Mouse (Mus musculus): Measurements from ENCODE around the gene Pgap1. TPM values are rescaled to one million over a fixed set of nuclear protein-coding genes. Genes with fewer than 3 reads are reported as not detected.

The Pgap1 gene
- polyA plus RNA-seq, 1 experiment from 2014 or later, result 12.4 TPM

DNA sequence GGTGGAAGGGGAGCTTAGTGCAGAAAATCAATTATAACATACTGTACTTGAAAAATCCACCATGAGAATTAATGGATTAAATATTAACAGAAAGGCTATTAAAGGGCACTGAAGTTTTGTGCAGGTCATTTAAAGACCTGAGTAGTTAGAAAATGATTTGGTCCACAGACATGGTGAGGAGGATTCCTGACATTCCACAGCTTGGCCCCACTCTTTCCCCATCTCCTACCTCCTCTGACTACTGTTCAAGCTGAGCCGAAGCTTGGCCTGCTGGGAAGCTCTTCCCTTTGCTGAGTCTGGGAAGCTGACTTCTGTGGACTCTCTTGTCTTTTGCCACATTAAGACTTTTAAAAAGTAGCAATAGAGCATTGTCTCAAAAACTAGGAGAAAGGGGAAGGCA is 61.2 kb downstream of the Pgap1 start:
- Histone ChIP-seq H3K27ac (no peak overlapping the region), H3K27me3 (replicated peaks) (no peaks in the 10 kb centered on the region), H3K4me2 (replicated peaks) (no peak overlapping the region), H3K9me3 (no peaks in the 10 kb centered on the region), H3K4me1 (no peaks in the 10 kb centered on the region), H3K9ac (no peak overlapping the region), H3K4me3 (no peak overlapping the region), H3K36me3 (peaks cover 4% of the 10 kb centered on the region; the same call in 1 of the 2 replicates)
- no peak for ATAC-seq (ENCODE audit: low FRiP score, low read depth)
- 94% methylated on average over 1 of the region's 1 CpGs for WGBS

DNA sequence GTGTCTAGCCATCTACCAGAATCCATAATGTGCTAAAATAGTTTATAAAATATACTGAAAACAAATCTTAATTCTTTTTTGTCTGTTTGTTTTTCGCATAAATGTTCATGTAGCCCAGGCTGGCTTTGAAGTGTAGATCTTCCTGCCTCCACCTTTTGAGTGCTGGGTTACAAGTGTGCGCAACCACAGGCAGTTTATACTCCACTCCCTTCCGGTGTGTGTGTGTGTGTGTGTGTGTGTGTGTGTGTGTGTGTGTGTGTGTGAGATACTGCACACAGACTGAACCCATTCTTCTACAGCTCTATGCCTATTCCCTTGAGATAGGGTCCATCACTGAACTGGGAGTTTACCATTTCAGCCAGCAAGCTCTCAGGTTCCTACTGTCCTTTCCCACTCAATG is 64.0 kb downstream of the Pgap1 start:
- Histone ChIP-seq H3K4me3 (no peak overlapping the region), H3K36me3 (peaks cover 9% of the 10 kb centered on the region; the same call in 1 of the 2 replicates), H3K27me3 (replicated peaks) (no peaks in the 10 kb centered on the region), H3K4me2 (replicated peaks) (no peak overlapping the region), H3K9me3 (no peaks in the 10 kb centered on the region), H3K4me1 (no peaks in the 10 kb centered on the region), H3K9ac (no peak overlapping the region), H3K27ac (no peak overlapping the region)
- ATAC-seq (ENCODE audit: low FRiP score, low read depth), result no peak
- WGBS, result 97% methylated on average over 3 of the region's 3 CpGs

DNA sequence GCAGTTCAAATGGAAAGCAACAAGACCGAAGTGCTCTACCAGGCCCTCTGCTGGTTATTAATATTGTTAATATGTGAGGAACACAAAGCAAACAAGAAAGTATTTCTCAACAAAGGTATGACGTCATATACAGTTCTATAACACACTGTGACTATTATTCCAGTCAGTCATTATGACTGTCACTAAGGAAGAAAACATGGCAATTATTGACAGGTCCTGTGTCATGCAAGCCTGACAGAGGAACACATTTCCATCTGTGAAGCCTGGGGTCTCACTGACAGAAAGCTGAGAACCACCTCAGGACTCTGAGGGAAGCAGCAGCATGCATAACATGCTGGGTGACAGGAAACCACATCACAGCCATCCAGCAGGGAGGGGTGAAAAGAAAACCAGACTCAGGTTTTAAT is 65.0 kb downstream of the Pgap1 start:
- 87% methylated on average over 2 of the region's 2 CpGs for WGBS
- Histone ChIP-seq H3K4me2 (replicated peaks) (no peak overlapping the region), H3K4me1 (no peaks in the 10 kb centered on the region), H3K27ac (no peak overlapping the region), H3K36me3 (peaks cover 17% of the 10 kb centered on the region), H3K27me3 (replicated peaks) (no peaks in the 10 kb centered on the region), H3K9ac (no peak overlapping the region), H3K9me3 (no peaks in the 10 kb centered on the region), H3K4me3 (no peak overlapping the region)
- ATAC-seq (ENCODE audit: low FRiP score, low read depth), result no peak

DNA sequence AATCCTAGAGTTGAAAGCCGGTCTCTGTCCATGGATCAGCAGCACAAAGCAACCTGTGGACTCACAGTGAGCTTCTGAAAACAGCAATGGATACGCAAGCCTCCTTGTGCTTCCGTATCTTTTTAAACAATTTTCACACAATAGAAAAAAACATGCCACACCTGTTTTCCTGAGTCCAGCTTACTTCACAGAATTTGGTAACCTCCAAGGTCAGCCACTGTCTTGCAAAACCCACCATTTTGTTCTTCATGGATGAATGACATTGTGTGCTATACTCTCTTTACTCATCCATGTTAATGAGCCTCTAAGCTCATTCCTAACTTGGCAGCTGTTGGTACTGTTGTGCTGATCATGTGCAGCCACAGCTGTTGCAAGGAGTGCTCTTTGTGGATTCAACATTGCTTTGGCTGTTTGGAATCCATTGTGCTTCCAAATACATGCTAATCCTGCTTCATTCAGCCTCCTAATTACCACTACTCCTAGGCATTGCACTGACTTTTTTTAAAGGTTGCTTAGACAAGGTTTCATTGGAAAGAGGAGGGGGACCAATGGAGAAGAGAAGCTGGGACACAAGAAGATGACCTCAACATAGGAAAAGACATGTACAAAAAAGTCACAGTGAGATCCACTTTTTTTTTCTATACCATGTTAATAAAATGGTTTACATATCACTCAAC is 72.6 kb downstream of the Pgap1 start:
- no peak for ATAC-seq (ENCODE audit: low FRiP score, low read depth)
- no peaks in the 10 kb centered on the region for H3K4me1 ChIP-seq

DNA sequence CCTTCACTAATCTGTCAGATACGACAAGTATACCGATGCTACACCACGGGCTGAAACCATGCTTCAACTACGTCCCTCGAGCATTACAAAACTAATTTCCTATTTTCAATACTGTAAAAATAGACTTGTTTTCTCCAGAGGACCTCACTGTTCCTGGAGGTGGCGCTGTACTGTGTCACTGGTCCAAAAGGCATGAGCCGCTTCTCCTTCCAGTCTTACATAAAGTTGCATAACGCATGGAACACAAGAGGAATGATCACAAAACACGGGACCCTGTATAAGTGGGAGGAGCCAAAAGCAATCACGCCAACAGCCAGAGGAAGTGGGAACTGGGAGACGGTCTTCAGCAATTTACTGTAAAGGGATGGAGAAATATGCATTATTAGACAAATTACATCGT is 77.0 kb downstream of the Pgap1 start:
- ATAC-seq (ENCODE audit: low FRiP score, low read depth), result no peak
- 94% methylated on average over 12 of the region's 12 CpGs for WGBS
- no peak overlapping the region for H3K27ac ChIP-seq
- H3K27me3 ChIP-seq (replicated peaks), result no peaks in the 10 kb centered on the region
- no peaks in the 10 kb centered on the region for H3K4me1 ChIP-seq
- H3K36me3 ChIP-seq, result peaks cover 18% of the 10 kb centered on the region
- no peak overlapping the region for H3K4me2 ChIP-seq (replicated peaks)
- H3K9me3 ChIP-seq, result no peaks in the 10 kb centered on the region
- H3K4me3 ChIP-seq, result no peak overlapping the region
- H3K9ac ChIP-seq, result no peak overlapping the region

More for the DNA sequence above, 72.6 kb downstream of the Pgap1 start:
- Histone ChIP-seq H3K27me3 (replicated peaks) (no peaks in the 10 kb centered on the region), H3K4me2 (replicated peaks) (no peak overlapping the region), H3K9me3 (no peaks in the 10 kb centered on the region), H3K9ac (no peak overlapping the region), H3K36me3 (peaks cover 27% of the 10 kb centered on the region), H3K27ac (no peak overlapping the region), H3K4me3 (no peak overlapping the region)
- 91% methylated on average over 3 of the region's 3 CpGs for WGBS

DNA sequence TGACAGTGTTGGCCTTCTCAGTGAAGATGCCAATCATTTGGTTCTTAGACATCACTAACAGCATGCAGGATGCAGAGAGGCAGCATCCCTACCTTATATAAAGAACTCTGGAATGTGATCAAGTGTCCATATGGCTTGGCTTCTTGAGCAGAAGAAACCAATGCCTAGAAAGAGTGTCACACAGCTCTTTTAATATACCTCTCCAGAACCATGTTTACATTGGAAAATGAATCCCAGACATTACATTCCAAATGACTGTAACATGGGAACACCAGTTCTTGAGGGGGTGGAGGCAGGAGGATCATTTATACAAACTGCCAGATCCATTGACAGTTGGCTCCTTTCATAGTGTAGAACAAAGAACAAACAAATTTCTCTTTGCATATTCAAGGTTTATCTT is 88.8 kb downstream of the Pgap1 start:
- no peak overlapping the region for H3K27ac ChIP-seq
- no peak overlapping the region for H3K4me3 ChIP-seq
- H3K36me3 ChIP-seq, result no peaks in the 10 kb centered on the region
- no peaks in the 10 kb centered on the region for H3K27me3 ChIP-seq (replicated peaks)
- H3K9me3 ChIP-seq, result no peaks in the 10 kb centered on the region
- H3K4me1 ChIP-seq, result no peaks in the 10 kb centered on the region
- no peak for ATAC-seq (ENCODE audit: low FRiP score, low read depth)
- H3K9ac ChIP-seq, result no peak overlapping the region
- no peak overlapping the region for H3K4me2 ChIP-seq (replicated peaks)

DNA sequence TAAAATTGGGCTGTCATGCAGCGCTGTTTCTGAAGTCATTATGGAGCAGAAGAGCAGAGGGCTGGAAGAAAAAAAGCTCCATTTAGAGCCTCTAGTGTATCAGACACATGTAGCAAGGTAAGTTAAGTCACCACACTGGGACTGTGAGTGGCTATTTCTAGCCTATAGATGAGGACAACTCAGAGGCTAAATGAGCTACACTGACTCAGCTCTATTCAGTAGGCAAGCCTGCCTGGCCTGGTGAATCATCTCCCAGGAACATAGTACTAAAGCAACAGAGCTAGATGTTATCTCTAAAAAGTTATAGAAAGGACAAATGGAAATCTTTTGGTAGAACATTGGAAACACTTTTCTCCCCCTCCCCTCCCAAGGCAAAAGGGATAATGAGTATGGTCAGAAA is 90.1 kb downstream of the Pgap1 start:
- H3K4me2 ChIP-seq (replicated peaks), result no peak overlapping the region
- 97% methylated on average over 1 of the region's 1 CpGs for WGBS
- no peaks in the 10 kb centered on the region for H3K4me1 ChIP-seq
- no peak for ATAC-seq (ENCODE audit: low FRiP score, low read depth)
- no peaks in the 10 kb centered on the region for H3K27me3 ChIP-seq (replicated peaks)
- H3K9me3 ChIP-seq, result no peaks in the 10 kb centered on the region
- H3K4me3 ChIP-seq, result no peak overlapping the region
- no peak overlapping the region for H3K27ac ChIP-seq
- no peaks in the 10 kb centered on the region for H3K36me3 ChIP-seq
- H3K9ac ChIP-seq, result no peak overlapping the region

DNA sequence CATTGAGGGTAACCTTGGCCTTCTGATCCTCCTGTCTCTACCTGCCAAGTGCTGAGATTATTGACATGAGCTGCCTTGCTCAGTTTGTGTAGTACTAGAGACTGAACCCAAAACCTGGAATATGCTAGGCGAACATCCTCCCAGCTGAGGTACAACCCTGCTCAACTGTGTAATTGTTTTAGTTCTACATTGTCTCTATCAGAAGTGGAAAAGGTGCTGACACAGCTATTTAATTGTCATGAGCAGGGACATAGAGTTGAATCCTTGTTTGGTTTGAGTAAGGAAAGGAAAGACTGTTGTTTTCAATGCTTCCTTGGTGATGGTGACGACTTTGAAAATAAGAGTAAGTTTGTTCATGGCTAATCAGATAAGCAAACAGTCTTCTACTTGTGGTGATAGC is 105.4 kb downstream of the Pgap1 start:
- Histone ChIP-seq H3K9me3 (no peaks in the 10 kb centered on the region), H3K27ac (no peak overlapping the region), H3K27me3 (replicated peaks) (no peaks in the 10 kb centered on the region), H3K9ac (no peak overlapping the region), H3K4me3 (no peak overlapping the region), H3K4me1 (no peaks in the 10 kb centered on the region), H3K36me3 (no peaks in the 10 kb centered on the region), H3K4me2 (replicated peaks) (no peak overlapping the region)
- WGBS, result 87% methylated on average over 2 of the region's 2 CpGs
- ATAC-seq (ENCODE audit: low FRiP score, low read depth), result no peak

DNA sequence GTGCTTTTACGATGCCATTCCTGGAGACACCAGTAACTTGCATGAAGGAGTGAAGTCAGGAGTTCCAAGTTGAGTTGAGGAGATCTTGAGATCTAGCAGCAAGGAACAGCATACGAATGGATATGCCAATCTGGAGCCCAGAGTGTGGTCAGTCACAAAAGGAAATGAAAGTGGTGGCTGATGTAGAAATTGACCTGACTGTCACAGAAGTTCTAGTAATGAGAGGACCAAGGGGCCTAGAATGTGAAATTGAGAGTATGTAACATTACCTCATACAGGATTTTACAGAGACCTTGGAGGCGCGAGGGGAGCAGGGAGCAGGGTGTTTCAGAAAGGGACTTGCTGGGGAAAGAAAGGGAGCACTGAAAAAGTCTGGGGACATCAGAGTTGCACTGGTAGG is 108.7 kb downstream of the Pgap1 start:
- no peak overlapping the region for H3K27ac ChIP-seq
- no peaks in the 10 kb centered on the region for H3K36me3 ChIP-seq
- no peak overlapping the region for H3K4me3 ChIP-seq
- WGBS, result 82% methylated on average over 4 of the region's 4 CpGs
- ATAC-seq (ENCODE audit: low FRiP score, low read depth), result no peak
- no peaks in the 10 kb centered on the region for H3K27me3 ChIP-seq (replicated peaks)
- no peaks in the 10 kb centered on the region for H3K4me1 ChIP-seq
- no peaks in the 10 kb centered on the region for H3K9me3 ChIP-seq
- no peak overlapping the region for H3K9ac ChIP-seq
- H3K4me2 ChIP-seq (replicated peaks), result no peak overlapping the region

DNA sequence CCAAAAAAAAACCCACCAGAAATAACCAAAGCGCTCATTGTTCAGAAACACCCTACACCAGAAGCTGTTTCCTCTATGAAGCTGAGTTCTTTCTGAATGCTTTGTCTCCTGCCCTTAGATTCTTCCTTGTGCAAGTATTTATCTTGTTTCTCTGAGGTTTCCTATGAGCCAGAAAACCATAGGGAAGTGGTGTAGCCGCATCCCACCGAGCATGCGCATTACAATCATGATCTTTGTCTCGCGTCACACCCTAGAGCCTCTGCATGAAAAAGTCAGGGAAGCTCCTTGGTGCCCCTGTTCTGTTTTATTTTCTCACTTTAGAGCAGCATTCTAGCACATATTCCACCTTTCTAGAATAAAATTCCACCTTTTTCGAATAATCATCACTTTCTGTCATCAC is 113.8 kb downstream of the Pgap1 start:
- ATAC-seq (ENCODE audit: low FRiP score, low read depth), result no peak
- Histone ChIP-seq H3K27me3 (replicated peaks) (no peaks in the 10 kb centered on the region), H3K4me2 (replicated peaks) (no peak overlapping the region)

DNA sequence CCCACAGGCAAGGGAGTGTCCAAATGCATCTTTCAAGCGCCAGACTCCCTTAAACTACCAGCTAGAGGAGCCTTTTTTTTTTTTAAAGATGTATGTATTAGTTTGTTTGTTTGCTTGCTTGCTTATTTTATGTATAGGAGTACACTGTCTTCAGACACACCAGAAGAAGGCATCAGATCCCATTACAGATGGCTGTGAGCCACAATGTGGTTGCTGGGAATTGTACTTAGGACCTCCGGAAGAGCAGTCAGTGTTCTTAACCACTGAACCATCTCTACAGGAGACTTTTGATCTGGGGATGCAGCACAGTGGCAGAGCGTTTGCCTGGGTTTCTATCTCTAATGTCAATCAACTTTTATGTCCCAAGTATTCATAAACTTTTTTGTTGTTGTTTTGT is 118.4 kb downstream of the Pgap1 start:
- peaks cover 6% of the 10 kb centered on the region for H3K4me1 ChIP-seq
- H3K9ac ChIP-seq, result peak overlapping the region; percentile 78
- no peak overlapping the region for H3K27ac ChIP-seq
- H3K9me3 ChIP-seq, result no peaks in the 10 kb centered on the region
- peak; percentile 31; the same call in 1 of the 2 replicates for ATAC-seq (ENCODE audit: low FRiP score, low read depth)
- no peaks in the 10 kb centered on the region for H3K27me3 ChIP-seq (replicated peaks)
- H3K4me3 ChIP-seq, result peak overlapping the region; percentile 75
- H3K4me2 ChIP-seq (replicated peaks), result peak overlapping the region; percentile 82
- peaks cover 3% of the 10 kb centered on the region; the same call in 1 of the 2 replicates for H3K36me3 ChIP-seq
- 52% methylated on average over 3 of the region's 3 CpGs for WGBS

More for the DNA sequence above, 113.8 kb downstream of the Pgap1 start:
- H3K9me3 ChIP-seq, result no peaks in the 10 kb centered on the region
- H3K27ac ChIP-seq, result no peak overlapping the region
- H3K4me3 ChIP-seq, result no peak overlapping the region
- no peaks in the 10 kb centered on the region for H3K4me1 ChIP-seq
- no peak overlapping the region for H3K9ac ChIP-seq
- 51% methylated on average over 7 of the region's 7 CpGs for WGBS
- no peaks in the 10 kb centered on the region for H3K36me3 ChIP-seq

DNA sequence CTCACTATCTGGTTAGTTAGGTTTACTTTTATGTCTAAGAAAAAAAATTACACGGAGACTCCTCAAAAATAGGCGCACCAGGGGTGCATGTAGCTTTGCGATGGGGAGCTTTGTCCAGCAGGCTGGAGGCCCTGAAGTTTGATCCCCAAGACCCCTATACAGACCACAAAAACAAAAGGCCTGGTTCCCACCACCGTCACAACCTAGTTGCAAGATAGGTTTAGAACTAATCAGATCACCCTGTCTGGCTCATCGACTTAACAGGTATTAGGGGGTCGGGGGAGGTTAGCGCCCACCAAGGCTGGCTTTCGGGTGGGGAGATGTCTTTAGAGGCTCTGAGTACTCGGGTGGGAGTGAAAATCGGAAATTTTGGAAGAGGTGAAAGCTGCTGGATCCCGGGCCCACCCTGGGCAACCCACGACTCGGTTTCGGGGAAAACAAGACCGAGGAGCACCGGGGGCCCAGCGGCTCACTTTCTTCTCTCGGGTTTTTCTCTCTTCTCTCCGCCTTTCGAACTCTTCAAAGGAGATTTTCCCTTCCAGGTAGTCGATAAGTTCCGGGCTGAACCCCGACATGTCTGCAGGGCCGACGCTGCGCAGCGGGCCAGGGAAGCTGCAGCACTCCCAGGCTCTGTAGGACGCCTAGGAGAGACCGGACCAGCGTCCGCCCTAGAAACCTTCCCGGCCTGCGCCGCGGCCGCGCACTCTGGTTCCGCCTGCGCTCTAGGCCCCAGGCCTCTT is 119.0 kb downstream of the Pgap1 start, which contains the start of gene Gtf3c3:
TSS of gene Gtf3c3 (minus strand) at position 632 of the 740 bp plus-strand sequence.
- Histone ChIP-seq H3K4me2 (replicated peaks) (peak within 1 kb of the TSS; percentile 82), H3K4me3 (peak within 1 kb of the TSS; percentile 75), H3K9me3 (no peaks in the 10 kb centered on the region), H3K4me1 (peaks cover 6% of the 10 kb centered on the region), H3K27ac (no peak within 1 kb of the TSS), H3K9ac (peak within 1 kb of the TSS; percentile 78), H3K27me3 (replicated peaks) (no peaks in the 10 kb centered on the region), H3K36me3 (peaks cover 8% of the 10 kb centered on the region; the same call in 1 of the 2 replicates)
- peak; percentile 99 for ATAC-seq (ENCODE audit: low FRiP score, low read depth)
- 3% methylated on average over 39 of the region's 39 CpGs for WGBS

All from neural tube, embryonic 12.5 days (tissue).